Mouse (Mus musculus): ENCODE measurements around the gene Naa50. TPM values are rescaled to one million over a fixed set of nuclear protein-coding genes. Genes with fewer than 3 reads are reported as not detected.

The Naa50 gene
- polyA plus RNA-seq, 1 experiment from 2014 or later = 82.1 TPM

GRCm38 (mm10) chr16:44154497-44155057 lies 14.9 kb downstream of the Naa50 start:
- no peak overlapping the region for H3K9ac ChIP-seq (replicated peaks)
- H3K27ac ChIP-seq (replicated peaks) = no peak overlapping the region
- WGBS = 68% methylated on average over 6 of the region's 6 CpGs
- H3K9me3 ChIP-seq = no peaks in the 10 kb centered on the region
- H3K36me3 ChIP-seq = peaks cover 4% of the 10 kb centered on the region; the same call in 1 of the 2 replicates
- H3K4me3 ChIP-seq = no peak overlapping the region
- no peaks in the 10 kb centered on the region for H3K4me1 ChIP-seq
- no peaks in the 10 kb centered on the region for H3K27me3 ChIP-seq
- no peak overlapping the region for H3K4me2 ChIP-seq (replicated peaks)
- ATAC-seq (replicated peaks) = no peak

- no peaks in the 10 kb centered on the region for H3K9me3 ChIP-seq
- WGBS = 92% methylated on average over 7 of the region's 7 CpGs
These were observed 19.7 kb downstream of the Naa50 start for GRCm38 (mm10) chr16:44159325-44159724.

GRCm38 (mm10) chr16:44163831-44164230 lies 24.2 kb downstream of the Naa50 start:
- Histone ChIP-seq H3K9ac (replicated peaks) (no peak overlapping the region), H3K4me1 (no peaks in the 10 kb centered on the region), H3K27ac (replicated peaks) (no peak overlapping the region), H3K4me3 (no peak overlapping the region), H3K36me3 (peaks cover 15% of the 10 kb centered on the region), H3K27me3 (no peaks in the 10 kb centered on the region), H3K9me3 (no peaks in the 10 kb centered on the region), H3K4me2 (replicated peaks) (no peak overlapping the region)
- ATAC-seq (replicated peaks) = no peak
- 90% methylated on average over 2 of the region's 2 CpGs for WGBS

More at GRCm38 (mm10) chr16:44159325-44159724, 19.7 kb downstream of the Naa50 start:
- Histone ChIP-seq H3K27ac (replicated peaks) (no peak overlapping the region), H3K27me3 (no peaks in the 10 kb centered on the region), H3K36me3 (peaks cover 15% of the 10 kb centered on the region), H3K4me3 (no peak overlapping the region), H3K4me2 (replicated peaks) (no peak overlapping the region), H3K4me1 (no peaks in the 10 kb centered on the region), H3K9ac (replicated peaks) (no peak overlapping the region)
- no peak for ATAC-seq (replicated peaks)

- Histone ChIP-seq H3K36me3 (peaks cover 7% of the 10 kb centered on the region; the same call in 1 of the 2 replicates), H3K9ac (replicated peaks) (no peak overlapping the region), H3K4me1 (no peaks in the 10 kb centered on the region), H3K27me3 (no peaks in the 10 kb centered on the region), H3K4me3 (no peak overlapping the region), H3K4me2 (replicated peaks) (no peak overlapping the region), H3K9me3 (no peaks in the 10 kb centered on the region), H3K27ac (replicated peaks) (no peak overlapping the region)
- no peak for ATAC-seq (replicated peaks)
- WGBS = 60% methylated on average over 3 of the region's 3 CpGs
These were observed 25.6 kb downstream of the Naa50 start for GRCm38 (mm10) chr16:44165182-44165581.

GRCm38 (mm10) chr16:44168990-44169389 lies 29.4 kb downstream of the Naa50 start:
- Histone ChIP-seq H3K4me1 (peaks cover 7% of the 10 kb centered on the region), H3K27ac (replicated peaks) (no peak overlapping the region), H3K9ac (replicated peaks) (no peak overlapping the region), H3K4me2 (replicated peaks) (no peak overlapping the region), H3K9me3 (no peaks in the 10 kb centered on the region), H3K36me3 (no peaks in the 10 kb centered on the region), H3K4me3 (no peak overlapping the region), H3K27me3 (no peaks in the 10 kb centered on the region)
- no peak for ATAC-seq (replicated peaks)
- WGBS = 85% methylated on average over 4 of the region's 4 CpGs

- H3K27me3 ChIP-seq = no peaks in the 10 kb centered on the region
- 0% methylated on average over 26 of the region's 26 CpGs for WGBS
These were observed 32.9 kb downstream of the Naa50 start for GRCm38 (mm10) chr16:44172297-44173154.

GRCm38 (mm10) chr16:44173155-44173941 lies 33.7 kb downstream of the Naa50 start, which contains the start of gene Usf3:
Gene Usf3 (plus strand): TSS chr16:44173246.
- no peaks in the 10 kb centered on the region for H3K27me3 ChIP-seq
- H3K4me2 ChIP-seq (replicated peaks) = peak within 1 kb of the TSS; percentile 76
- H3K27ac ChIP-seq (replicated peaks) = peak within 1 kb of the TSS; percentile 83
- peaks cover 19% of the 10 kb centered on the region for H3K4me1 ChIP-seq
- ATAC-seq (replicated peaks) = peak; percentile 68
- H3K4me3 ChIP-seq = peak within 1 kb of the TSS; percentile 74
- no peaks in the 10 kb centered on the region for H3K36me3 ChIP-seq
- WGBS = under 1% methylated on average over 39 of the region's 77 CpGs
- no peaks in the 10 kb centered on the region for H3K9me3 ChIP-seq
- peak within 1 kb of the TSS; percentile 82 for H3K9ac ChIP-seq (replicated peaks)

More at GRCm38 (mm10) chr16:44172297-44173154, 32.9 kb downstream of the Naa50 start:
- peaks cover 19% of the 10 kb centered on the region for H3K4me1 ChIP-seq
- peak overlapping the region; percentile 83 for H3K27ac ChIP-seq (replicated peaks)
- peak overlapping the region; percentile 74 for H3K4me3 ChIP-seq
- no peaks in the 10 kb centered on the region for H3K36me3 ChIP-seq
- peak; percentile 100 for ATAC-seq (replicated peaks)
- peak overlapping the region; percentile 76 for H3K4me2 ChIP-seq (replicated peaks)
- no peaks in the 10 kb centered on the region for H3K9me3 ChIP-seq
- peak overlapping the region; percentile 52 for H3K9ac ChIP-seq (replicated peaks)

GRCm38 (mm10) chr16:44173966-44174530 lies 34.4 kb downstream of the Naa50 start:
- Histone ChIP-seq H3K9me3 (no peaks in the 10 kb centered on the region), H3K27ac (replicated peaks) (no peak overlapping the region), H3K4me1 (peaks cover 19% of the 10 kb centered on the region), H3K4me2 (replicated peaks) (peak overlapping the region; percentile 53), H3K27me3 (no peaks in the 10 kb centered on the region), H3K36me3 (no peaks in the 10 kb centered on the region), H3K4me3 (peak overlapping the region; percentile 74), H3K9ac (replicated peaks) (peak overlapping the region; percentile 82)
- ATAC-seq (replicated peaks) = no peak
- WGBS = 26% methylated on average over 7 of the region's 7 CpGs

GRCm38 (mm10) chr16:44175001-44175400 lies 35.4 kb downstream of the Naa50 start:
- Histone ChIP-seq H3K27ac (replicated peaks) (no peak overlapping the region), H3K4me3 (no peak overlapping the region), H3K4me2 (replicated peaks) (no peak overlapping the region; the same call in 1 of the 2 replicates), H3K4me1 (peaks cover 19% of the 10 kb centered on the region), H3K27me3 (no peaks in the 10 kb centered on the region), H3K9ac (replicated peaks) (no peak overlapping the region), H3K9me3 (no peaks in the 10 kb centered on the region), H3K36me3 (no peaks in the 10 kb centered on the region)
- ATAC-seq (replicated peaks) = no peak
- WGBS = 83% methylated on average over 1 of the region's 1 CpGs

- Histone ChIP-seq H3K36me3 (no peaks in the 10 kb centered on the region), H3K9ac (replicated peaks) (no peak overlapping the region), H3K9me3 (no peaks in the 10 kb centered on the region), H3K27ac (replicated peaks) (no peak overlapping the region), H3K4me2 (replicated peaks) (no peak overlapping the region), H3K4me3 (no peak overlapping the region), H3K4me1 (peaks cover 19% of the 10 kb centered on the region), H3K27me3 (no peaks in the 10 kb centered on the region)
- 99% methylated on average over 2 of the region's 2 CpGs for WGBS
- no peak for ATAC-seq (replicated peaks)
These were observed 36.9 kb downstream of the Naa50 start for GRCm38 (mm10) chr16:44176511-44176910.

- no peak overlapping the region for H3K4me3 ChIP-seq
- H3K36me3 ChIP-seq = no peaks in the 10 kb centered on the region
- WGBS = 88% methylated on average over 1 of the region's 1 CpGs
- no peak overlapping the region for H3K4me2 ChIP-seq (replicated peaks)
- ATAC-seq (replicated peaks) = no peak
- H3K27me3 ChIP-seq = no peaks in the 10 kb centered on the region
- H3K9me3 ChIP-seq = no peaks in the 10 kb centered on the region
- H3K9ac ChIP-seq (replicated peaks) = no peak overlapping the region
- peaks cover 15% of the 10 kb centered on the region for H3K4me1 ChIP-seq
- no peak overlapping the region for H3K27ac ChIP-seq (replicated peaks)
These were observed 38.9 kb downstream of the Naa50 start for GRCm38 (mm10) chr16:44178555-44178954.

Data from forebrain, embryonic 15.5 days (tissue).